Mouse (Mus musculus) layer of hippocampus, adult 9-11 months (tissue): ENCODE results near the gene Gm4201.
"Not testable (repeated sequence)": the region's sequence is repeated elsewhere in the genome, so short reads cannot be mapped to it uniquely, and the experiment has no call there.

Source experiments
- DNase-seq: peaks from one replicate; pipeline ENCODE4 v3.0.0; 2022

Gene Gm4201

DNA sequence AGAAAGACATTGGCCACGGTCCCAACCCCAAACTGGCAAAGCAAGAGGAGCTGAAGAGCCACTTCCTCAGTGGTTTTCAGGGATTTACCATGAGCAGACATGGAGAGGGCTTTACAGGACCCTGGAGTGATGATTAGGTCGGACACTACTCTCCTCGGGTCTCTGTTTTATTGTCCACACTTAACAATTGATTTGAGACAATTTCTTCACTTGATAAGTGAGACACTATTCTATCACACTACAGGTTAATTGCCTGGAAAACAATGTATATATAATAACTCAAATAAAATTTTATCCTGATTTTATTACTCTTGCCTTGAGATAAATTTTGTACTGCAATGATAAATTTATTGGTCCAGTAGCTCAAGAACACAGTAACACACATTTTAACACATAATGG lies at the start of gene Gm4201:
Gene Gm4201, minus strand, starts transcription at position 101 of the 400 bp plus-strand sequence.
- DNase-seq = not testable (repeated sequence)

DNA sequence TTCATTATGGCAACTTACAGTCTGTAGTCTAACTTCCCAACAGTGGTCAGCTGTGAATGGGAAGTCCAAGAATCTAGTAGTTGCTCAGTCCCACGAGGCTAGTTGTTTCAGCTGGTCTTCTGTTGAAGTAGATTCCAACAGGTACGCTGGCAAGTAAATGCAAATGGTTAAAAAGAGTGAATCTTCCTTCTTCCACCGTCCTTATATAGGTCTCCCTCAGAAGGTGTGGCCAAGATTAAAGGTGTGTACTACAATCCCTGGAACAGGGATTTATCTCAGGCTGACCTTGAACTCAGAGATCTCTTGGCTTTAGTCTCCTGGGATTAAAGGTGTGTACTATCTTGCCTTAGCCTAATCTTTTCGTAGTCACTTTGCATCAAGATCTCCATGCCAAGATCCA lies 22.9 kb upstream of the Gm4201 start, which contains the start of gene Gm4565:
Gene Gm4565, minus strand, starts transcription at position 101 of the 400 bp plus-strand sequence.
- DNase-seq = not testable (repeated sequence)

DNA sequence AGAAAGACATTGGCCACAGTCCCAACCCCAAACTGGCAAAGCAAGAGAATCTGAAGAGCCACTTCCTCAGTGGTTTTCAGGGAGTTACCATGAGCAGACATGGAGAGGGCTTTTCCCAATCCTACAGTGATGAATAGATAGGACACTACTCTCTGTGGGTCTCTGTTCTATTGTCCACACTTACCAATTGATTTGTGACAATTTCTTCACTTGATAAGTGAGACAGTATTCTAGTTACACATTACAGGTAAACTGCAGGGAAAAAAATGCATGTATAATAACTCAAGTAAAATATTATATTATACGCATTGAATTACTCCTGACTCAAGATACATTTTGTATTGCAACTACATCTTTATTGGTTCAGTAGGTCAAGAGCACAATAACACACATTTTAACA lies 30.4 kb downstream of the Gm4201 start, which contains the start of gene Gm8677:
Gene Gm8677, minus strand, starts transcription at position 101 of the 400 bp plus-strand sequence.
- DNase-seq = not testable (repeated sequence)

DNA sequence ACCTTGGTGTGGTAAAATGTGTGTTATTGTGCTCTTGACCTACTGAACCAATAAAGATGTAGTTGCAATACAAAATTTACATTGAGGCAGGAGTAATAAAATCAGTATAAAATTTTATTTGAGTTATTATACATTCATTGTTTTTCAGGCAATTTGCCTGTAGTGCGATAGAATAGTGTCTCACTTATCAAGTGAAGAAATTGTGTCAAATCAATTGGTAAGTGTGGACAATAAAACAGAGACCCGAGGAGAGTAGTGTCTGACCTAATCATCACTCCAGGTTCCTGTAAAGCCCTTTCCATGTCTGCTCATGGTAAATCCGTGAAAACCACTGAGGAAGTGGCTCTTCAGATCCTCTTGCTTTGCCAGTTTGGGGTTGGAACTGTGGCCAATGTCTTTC lies 42.5 kb downstream of the Gm4201 start, which contains the start of gene Vmn1r152:
Gene Vmn1r152, plus strand, starts transcription at position 301 of the 400 bp plus-strand sequence.
- DNase-seq = not testable (repeated sequence)
